Comparison of ENCODE assay signal across 11 mouse cellular contexts in genomic region chr5:128730634-128731033, GRCm38 (mm10). TPM values are rescaled to one million over a fixed set of nuclear protein-coding genes. Genes with fewer than 3 reads are reported as not detected.
DNase-seq lines count a peak whose midpoint lies in the region; ATAC-seq and TF ChIP-seq lines count a peak whose summit lies in the region.
"Had no signal": no experiment of that assay in that cellular context is flagged by ENCODE, and none has a peak within 500 bp of the region (broad histone marks: within the 10 kb centered on the region; RNA-seq: fewer than 3 reads in every experiment).

No protein-coding gene starts in this region.

- H3K9me3 ChIP-seq in kidney, postnatal 0 days (replicated peaks; ENCODE audit: low read length), result no peaks in the 10 kb centered on the region
- H3K9me3 ChIP-seq in kidney, embryonic 15.5 days (replicated peaks), result no peaks in the 10 kb centered on the region

- H3K36me3 ChIP-seq in kidney, postnatal 0 days (ENCODE audit: insufficient read depth, low read length), result no peaks in the 10 kb centered on the region
- H3K36me3 ChIP-seq in kidney, embryonic 15.5 days, result no peaks in the 10 kb centered on the region

- H3K9ac ChIP-seq in kidney, postnatal 0 days (ENCODE audit: low read depth, low read length), result no peak overlapping the region
- H3K9ac ChIP-seq in kidney, embryonic 15.5 days, result no peak overlapping the region

- DNase-seq in cerebellum, adult 18-20 months, result peak; percentile 6 to 8
- DNase-seq in cerebellum, adult 9-10 months, result no peak
- DNase-seq in kidney, postnatal 0 days (ENCODE audit: low spot score), result peak; percentile 43
- DNase-seq in 416B (ENCODE audit: low read depth), result peak; percentile 1
- DNase-seq in embryo, embryonic 9.5 days (ENCODE audit: extremely low spot score), result peak; percentile 47
- peak; percentile 61 for DNase-seq in retina, postnatal 1 day
- DNase-seq in gastrocnemius, adult 8-10 months (ENCODE audit: low spot score in 2 of 2), result no peak

- TF ChIP-seq CTCF in kidney, postnatal 0 days (IDR thresholded peaks at IDR 0.05; ENCODE audit: low read depth), result peak; percentile 76

- H3K4me3 ChIP-seq in kidney, postnatal 0 days (replicated peaks; ENCODE audit: low read depth, low read length), result no peak overlapping the region
- H3K4me3 ChIP-seq in kidney, embryonic 15.5 days (replicated peaks), result no peak overlapping the region

- WGBS in kidney, postnatal 0 days, result 32% methylated on average over 5 of the region's 5 CpGs
- WGBS in kidney, embryonic 15.5 days, result 34% methylated on average over 5 of the region's 5 CpGs

- no peak for ATAC-seq in kidney, postnatal 0 days (replicated peaks; ENCODE audit: low FRiP score, low read depth)
- no peak for ATAC-seq in kidney, embryonic 15.5 days (replicated peaks; ENCODE audit: low FRiP score)

- no peak overlapping the region for H3K27ac ChIP-seq in kidney, postnatal 0 days
- H3K27ac ChIP-seq in kidney, embryonic 15.5 days, result no peak overlapping the region

- H3K4me1 ChIP-seq in kidney, postnatal 0 days (replicated peaks; ENCODE audit: insufficient read depth, low read length), result no peaks in the 10 kb centered on the region
- H3K4me1 ChIP-seq in kidney, embryonic 15.5 days, result no peaks in the 10 kb centered on the region

- no peak overlapping the region for H3K4me2 ChIP-seq in kidney, postnatal 0 days (ENCODE audit: low read length)
- H3K4me2 ChIP-seq in kidney, embryonic 15.5 days, result no peak overlapping the region

- H3K27me3 ChIP-seq in kidney, postnatal 0 days (ENCODE audit: insufficient read depth, low read length), result no peaks in the 10 kb centered on the region
- no peaks in the 10 kb centered on the region for H3K27me3 ChIP-seq in kidney, embryonic 15.5 days

RNA-seq across cellular contexts. Expression of gene Piwil1, which starts 28.3 kb away (rescaled TPM):
- not detected in 2 replicates for polyA plus RNA-seq in kidney, postnatal 0 days (2015; fragmentation: Nextera tagmentation; extraction: Ambion mirVana)
- polyA plus RNA-seq in kidney, embryonic 15.5 days (2015; fragmentation: Nextera tagmentation; extraction: Ambion mirVana), result not detected in 2 replicates
- not detected for total RNA-seq in gastrocnemius, adult 8-10 months (2022)
- total RNA-seq: common myeloid progenitor, adult 5-6 weeks had no signal
- polyA plus RNA-seq: C2C12; large intestine, adult 2 months had no signal

Comparison
In these comparisons a context has a peak if more than half of its experiments do, and no peak if none do; other contexts are left out.
1. DNase-seq: peak in cerebellum, adult 18-20 months (2 of 2), kidney, postnatal 0 days (single experiment), 416B (single experiment), embryo, embryonic 9.5 days (single experiment) and retina, postnatal 1 day (single experiment); none in cerebellum, adult 9-10 months (single experiment) and gastrocnemius, adult 8-10 months (0 of 2).